Mouse (Mus musculus) T-cell, adult 2 months (primary cell): ENCODE data around the gene 2810004N23Rik.
"Not testable (repeated sequence)": the region's sequence is repeated elsewhere in the genome, so short reads cannot be mapped to it uniquely, and the experiment has no call there.

Experiments
- DNase-seq: peaks from one replicate; pipeline ENCODE4 v3.0.0; 2022; ENCODE audit warnings: low spot score

Gene 2810004N23Rik

GRCm38 (mm10) chr8:124863729-124864128 is 809 bp upstream of the 2810004N23Rik start:
- DNase-seq, result no peak

GRCm38 (mm10) chr8:124863163-124863677 is 300 bp upstream of the 2810004N23Rik start:
- no peak for DNase-seq

GRCm38 (mm10) chr8:124860188-124860587 is 2.7 kb downstream of the 2810004N23Rik start:
- no peak for DNase-seq

- DNase-seq, result peak; percentile 27
Measured at GRCm38 (mm10) chr8:124859466-124859865, 3.5 kb downstream of the 2810004N23Rik start.

GRCm38 (mm10) chr8:124853511-124853910 is 9.4 kb downstream of the 2810004N23Rik start:
- no peak for DNase-seq

GRCm38 (mm10) chr8:124845573-124845972 is 17.3 kb downstream of the 2810004N23Rik start:
- DNase-seq, result no peak

- DNase-seq, result no peak
Measured at GRCm38 (mm10) chr8:124845131-124845530, 17.8 kb downstream of the 2810004N23Rik start.

- not testable (repeated sequence) for DNase-seq
Measured at GRCm38 (mm10) chr8:124842929-124843328, 20.0 kb downstream of the 2810004N23Rik start.

- no peak for DNase-seq
Measured at GRCm38 (mm10) chr8:124841775-124842174, 21.1 kb downstream of the 2810004N23Rik start.

GRCm38 (mm10) chr8:124840900-124841299 is 22.0 kb downstream of the 2810004N23Rik start:
- no peak for DNase-seq

GRCm38 (mm10) chr8:124839371-124839770 is 23.5 kb downstream of the 2810004N23Rik start:
- DNase-seq, result no peak

- DNase-seq, result no peak
Measured at GRCm38 (mm10) chr8:124837956-124838355, 25.0 kb downstream of the 2810004N23Rik start.

GRCm38 (mm10) chr8:124836907-124837306 is 26.0 kb downstream of the 2810004N23Rik start:
- no peak for DNase-seq

- DNase-seq, result no peak
Measured at GRCm38 (mm10) chr8:124836273-124836672, 26.6 kb downstream of the 2810004N23Rik start.

GRCm38 (mm10) chr8:124835848-124836247 is 27.1 kb downstream of the 2810004N23Rik start:
- no peak for DNase-seq

- DNase-seq, result no peak
Measured at GRCm38 (mm10) chr8:124833430-124834205, 29.3 kb downstream of the 2810004N23Rik start.

GRCm38 (mm10) chr8:124831941-124832340 is 31.0 kb downstream of the 2810004N23Rik start:
- DNase-seq, result no peak

GRCm38 (mm10) chr8:124831531-124831930 is 31.4 kb downstream of the 2810004N23Rik start:
- no peak for DNase-seq

GRCm38 (mm10) chr8:124830050-124830449 is 32.9 kb downstream of the 2810004N23Rik start:
- DNase-seq, result no peak

GRCm38 (mm10) chr8:124828561-124829240 is 34.2 kb downstream of the 2810004N23Rik start:
- DNase-seq, result no peak

GRCm38 (mm10) chr8:124827387-124827786 is 35.5 kb downstream of the 2810004N23Rik start:
- DNase-seq, result peak; percentile 17

GRCm38 (mm10) chr8:124826658-124827057 is 36.3 kb downstream of the 2810004N23Rik start:
- no peak for DNase-seq

- no peak for DNase-seq
Measured at GRCm38 (mm10) chr8:124823497-124823896, 39.4 kb downstream of the 2810004N23Rik start.
